Mouse (Mus musculus) neural tube, embryonic 14.5 days (tissue): ENCODE data around the gene Prox2. TPM values are rescaled to one million over a fixed set of nuclear protein-coding genes. Genes with fewer than 3 reads are reported as not detected.

Source experiments
- ATAC-seq: fragments of 200-750 bp; cut with Nextera tagmentation; 2 replicates; pipeline ENCODE4 v1.8.0; 2017; ENCODE audit warnings: low read depth, mild to moderate bottlenecking, moderate TSS enrichment, moderate library complexity
- H3K27ac ChIP-seq: fragments of 300-500 bp; sonication (generic); 2 replicates; pipeline ENCODE4 v1.5.1; 2014; ENCODE audit warnings: low read depth, mild to moderate bottlenecking, control low read depth, low read length, moderate library complexity, mixed read lengths
- H3K27me3 ChIP-seq: fragments of 300-500 bp; sonication (generic); 2 replicates; pipeline ENCODE4 v1.6.1; 2014; ENCODE audit warnings: low read length; ENCODE audit not compliant: control insufficient read depth, insufficient read depth
- H3K36me3 ChIP-seq: fragments of 300-500 bp; sonication (generic); 2 replicates; pipeline ENCODE4 v1.6.1; 2014; ENCODE audit warnings: low read length, mixed read lengths; ENCODE audit not compliant: control insufficient read depth, insufficient read depth
- H3K4me1 ChIP-seq: fragments of 300-500 bp; sonication (generic); 2 replicates; pipeline ENCODE4 v1.6.1; 2014; ENCODE audit warnings: low read length; ENCODE audit not compliant: control insufficient read depth, insufficient read depth
- H3K4me2 ChIP-seq: fragments of 300-500 bp; sonication (generic); 2 replicates; pipeline ENCODE4 v1.6.1; 2014; ENCODE audit warnings: mild to moderate bottlenecking, low read depth, low read length, control low read depth
- H3K4me3 ChIP-seq: fragments of 300-500 bp; sonication (generic); 2 replicates; pipeline ENCODE4 v1.5.1; 2014; ENCODE audit warnings: low read depth, low read length, control low read depth, mixed read lengths
- H3K9ac ChIP-seq: fragments of 300-500 bp; sonication (generic); replicated peaks from 2 replicates; pipeline ENCODE4 v1.6.1; 2014; ENCODE audit warnings: low read depth, mild to moderate bottlenecking, control low read depth, low read length, mixed read lengths
- H3K9me3 ChIP-seq: fragments of 300-500 bp; sonication (generic); 2 replicates; pipeline ENCODE4 v1.6.1; 2016; ENCODE audit warnings: low read length; ENCODE audit not compliant: control insufficient read depth
- WGBS: fragments of 180-500 bp; shearing (Covaris S2); extraction: QIAGEN DNeasy Blood & Tissue Kit; methylation state at CpG from one replicate; pipeline ENCODE4 v1.1.7; 2014; 5-methylcytosine and 5-hydroxymethylcytosine counted together
- polyA plus RNA-seq: library from polyadenylated mRNA; unstranded; fragments of >200 nt; fragmentation: Nextera tagmentation; extraction: Ambion mirVana; gene quantifications from 2 replicates; pipeline ENCODE4 v1.2.1, GENCODE M21; 2014

Prox2 gene
- polyA plus RNA-seq, 1 experiment from 2014 or later = 1.0 TPM

GRCm38 (mm10) chr12:85135513-85136470, 25.2 kb upstream of the Prox2 start:
- peaks cover 40% of the 10 kb centered on the region for H3K36me3 ChIP-seq
- no peak overlapping the region for H3K27ac ChIP-seq
- no peak overlapping the region for H3K9ac ChIP-seq
- no peaks in the 10 kb centered on the region for H3K27me3 ChIP-seq
- no peak overlapping the region for H3K4me3 ChIP-seq
- no peak for ATAC-seq
- H3K9me3 ChIP-seq = no peaks in the 10 kb centered on the region
- no peak overlapping the region for H3K4me2 ChIP-seq
- WGBS = 82% methylated on average over 19 of the region's 19 CpGs
- H3K4me1 ChIP-seq = no peaks in the 10 kb centered on the region

GRCm38 (mm10) chr12:85134043-85134794, 23.7 kb upstream of the Prox2 start:
- Histone ChIP-seq H3K27ac (no peak overlapping the region), H3K36me3 (peaks cover 55% of the 10 kb centered on the region), H3K4me2 (no peak overlapping the region), H3K4me1 (no peaks in the 10 kb centered on the region), H3K9me3 (no peaks in the 10 kb centered on the region), H3K27me3 (no peaks in the 10 kb centered on the region), H3K4me3 (no peak overlapping the region), H3K9ac (no peak overlapping the region)
- WGBS = 87% methylated on average over 8 of the region's 8 CpGs
- ATAC-seq = no peak

- no peak overlapping the region for H3K4me2 ChIP-seq
- no peak overlapping the region for H3K27ac ChIP-seq
- ATAC-seq = no peak
- peaks cover 63% of the 10 kb centered on the region for H3K36me3 ChIP-seq
- no peak overlapping the region for H3K9ac ChIP-seq
- no peaks in the 10 kb centered on the region for H3K4me1 ChIP-seq
- H3K9me3 ChIP-seq = no peaks in the 10 kb centered on the region
- WGBS = 94% methylated on average over 6 of the region's 6 CpGs
- H3K27me3 ChIP-seq = no peaks in the 10 kb centered on the region
- H3K4me3 ChIP-seq = no peak overlapping the region
Observed at GRCm38 (mm10) chr12:85131361-85131760, 20.8 kb upstream of the Prox2 start.

GRCm38 (mm10) chr12:85129426-85129978, 18.9 kb upstream of the Prox2 start:
- Histone ChIP-seq H3K9me3 (no peaks in the 10 kb centered on the region), H3K27me3 (no peaks in the 10 kb centered on the region), H3K36me3 (peaks cover 61% of the 10 kb centered on the region), H3K27ac (no peak overlapping the region), H3K4me2 (no peak overlapping the region), H3K9ac (no peak overlapping the region), H3K4me1 (no peaks in the 10 kb centered on the region), H3K4me3 (no peak overlapping the region)
- no peak for ATAC-seq
- 94% methylated on average over 9 of the region's 9 CpGs for WGBS

- ATAC-seq = no peak
- Histone ChIP-seq H3K9ac (no peak overlapping the region), H3K27ac (no peak overlapping the region), H3K4me1 (no peaks in the 10 kb centered on the region), H3K9me3 (no peaks in the 10 kb centered on the region), H3K4me2 (no peak overlapping the region), H3K27me3 (no peaks in the 10 kb centered on the region), H3K4me3 (no peak overlapping the region), H3K36me3 (peaks cover 63% of the 10 kb centered on the region)
- WGBS = 86% methylated on average over 8 of the region's 8 CpGs
Observed at GRCm38 (mm10) chr12:85126986-85127603, 16.5 kb upstream of the Prox2 start.

- peaks cover 57% of the 10 kb centered on the region for H3K36me3 ChIP-seq
- WGBS = 97% methylated on average over 5 of the region's 5 CpGs
Observed at GRCm38 (mm10) chr12:85124751-85125150, 14.2 kb upstream of the Prox2 start.

GRCm38 (mm10) chr12:85123645-85124044, 13.1 kb upstream of the Prox2 start:
- no peak overlapping the region for H3K9ac ChIP-seq
- H3K27ac ChIP-seq = no peak overlapping the region
- no peaks in the 10 kb centered on the region for H3K27me3 ChIP-seq
- ATAC-seq = no peak
- H3K4me3 ChIP-seq = no peak overlapping the region
- no peaks in the 10 kb centered on the region for H3K9me3 ChIP-seq
- no peak overlapping the region for H3K4me2 ChIP-seq
- WGBS = 96% methylated on average over 11 of the region's 11 CpGs
- no peaks in the 10 kb centered on the region for H3K4me1 ChIP-seq
- peaks cover 59% of the 10 kb centered on the region for H3K36me3 ChIP-seq

More at GRCm38 (mm10) chr12:85124751-85125150, 14.2 kb upstream of the Prox2 start:
- Histone ChIP-seq H3K27me3 (no peaks in the 10 kb centered on the region), H3K9ac (no peak overlapping the region), H3K4me2 (no peak overlapping the region), H3K4me1 (no peaks in the 10 kb centered on the region), H3K9me3 (no peaks in the 10 kb centered on the region), H3K4me3 (no peak overlapping the region), H3K27ac (no peak overlapping the region)
- ATAC-seq = no peak

- Histone ChIP-seq H3K4me3 (no peak overlapping the region), H3K9me3 (no peaks in the 10 kb centered on the region), H3K27me3 (no peaks in the 10 kb centered on the region), H3K36me3 (peaks cover 58% of the 10 kb centered on the region), H3K27ac (no peak overlapping the region), H3K4me2 (no peak overlapping the region), H3K4me1 (no peaks in the 10 kb centered on the region), H3K9ac (no peak overlapping the region)
- no peak for ATAC-seq
- 94% methylated on average over 9 of the region's 9 CpGs for WGBS
Observed at GRCm38 (mm10) chr12:85123108-85123530, 12.6 kb upstream of the Prox2 start.
